Mouse (Mus musculus) T-helper 1 cell (primary cell): Measurements from ENCODE around the gene Atf3.

Experiments
- in situ Hi-C: fragments of 300-600 bp; cut with MboI, MseI; formaldehyde crosslinking; loops from one replicate; pipeline ENCODE4 v1.15.1; 2025; ENCODE audit warnings: high pct_unique_total_duplicates

Gene Atf3

DNA sequence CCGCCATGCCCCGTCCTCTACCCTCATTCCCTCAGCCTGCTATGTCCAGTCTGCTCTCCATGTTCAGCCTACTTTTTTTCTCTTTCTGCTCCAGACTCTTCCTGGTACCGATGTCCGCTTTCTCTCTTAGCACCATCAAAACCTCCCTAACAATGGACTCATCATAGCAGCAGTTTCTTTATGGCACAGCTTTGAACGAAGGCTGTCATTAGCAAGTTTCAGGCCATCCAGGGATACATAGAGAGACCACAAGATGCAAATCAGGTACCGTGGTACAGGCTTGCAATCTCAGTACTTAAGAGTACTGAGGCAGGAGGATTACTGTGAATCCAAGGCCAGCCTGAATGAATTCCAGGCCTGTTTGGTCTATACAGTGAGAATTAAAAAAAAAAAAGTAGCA is 25.1 kb downstream of the Atf3 start:
- in situ Hi-C loops: loop anchor here (25.0 kb wide), 1 partner anchor 1945 kb away; the partner anchor contains the start of gene Diexf

- in situ Hi-C loops: loop anchor here (25.0 kb wide), 1 partner anchor 1945 kb away; the partner anchor contains the start of gene Diexf
These were observed 25.6 kb downstream of the Atf3 start for GRCm38 (mm10) chr1:191192213-191192612.

DNA sequence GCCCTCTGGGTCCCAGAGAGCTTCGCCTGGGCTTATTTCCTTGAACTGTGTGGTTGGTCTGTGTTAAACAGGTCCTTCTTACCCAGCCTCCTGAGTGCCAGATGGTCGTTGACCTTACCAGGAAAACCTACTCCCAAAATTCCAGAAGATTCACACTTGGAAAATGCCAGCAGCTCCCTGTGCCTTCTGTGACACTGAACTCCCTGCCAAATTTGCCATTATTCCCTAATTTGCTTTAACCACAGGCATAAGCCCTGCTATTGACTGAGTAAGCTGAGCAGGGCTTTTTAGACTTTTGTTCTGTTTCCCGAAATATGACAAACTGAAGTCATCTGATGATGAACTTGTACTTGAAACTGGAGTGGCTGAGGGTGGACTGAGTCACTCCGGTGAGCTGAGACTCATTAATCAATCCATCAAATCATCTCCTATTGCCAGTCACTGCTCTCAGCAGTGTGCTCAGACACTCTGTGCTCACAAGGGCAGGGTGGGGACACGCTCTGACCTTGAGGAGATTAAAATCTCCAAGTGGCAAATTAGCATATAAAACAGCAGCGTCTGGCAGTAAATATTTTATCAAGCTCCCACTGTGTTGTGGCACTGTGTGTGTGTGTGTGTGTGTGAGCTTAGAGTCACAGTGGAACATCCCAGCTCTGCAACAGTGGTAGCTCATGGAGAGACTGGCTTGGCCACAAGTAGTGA is 28.0 kb downstream of the Atf3 start:
- in situ Hi-C loops: loop anchor here (25.0 kb wide), 1 partner anchor 1947 kb away; the partner anchor contains the start of gene Diexf

DNA sequence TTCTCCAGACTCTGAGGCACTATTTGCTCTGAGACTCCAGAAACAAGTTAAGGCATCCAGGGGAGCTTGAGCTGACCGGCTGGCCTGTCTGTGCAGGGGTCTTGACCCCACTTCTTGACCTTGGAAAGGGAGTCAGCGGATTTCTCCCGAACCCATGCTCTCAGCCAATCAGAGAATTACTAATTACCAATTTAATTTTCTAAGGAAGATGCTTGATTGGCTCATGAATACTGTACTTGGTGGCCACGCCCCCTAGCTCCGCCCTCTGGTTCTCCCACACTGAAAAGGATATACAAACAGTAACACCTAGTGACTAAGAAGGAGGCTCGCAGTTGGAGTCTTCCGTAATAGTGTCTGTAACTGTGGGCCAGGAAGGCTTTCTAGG is 31.5 kb downstream of the Atf3 start:
- in situ Hi-C loops: loop anchor here (25.0 kb wide), 1 partner anchor 1951 kb away; the partner anchor contains the start of gene Diexf

- in situ Hi-C loops: loop anchor here (25.0 kb wide), 1 partner anchor 1951 kb away; the partner anchor contains the start of gene Diexf
These were observed 32.0 kb downstream of the Atf3 start for GRCm38 (mm10) chr1:191185761-191186385.

DNA sequence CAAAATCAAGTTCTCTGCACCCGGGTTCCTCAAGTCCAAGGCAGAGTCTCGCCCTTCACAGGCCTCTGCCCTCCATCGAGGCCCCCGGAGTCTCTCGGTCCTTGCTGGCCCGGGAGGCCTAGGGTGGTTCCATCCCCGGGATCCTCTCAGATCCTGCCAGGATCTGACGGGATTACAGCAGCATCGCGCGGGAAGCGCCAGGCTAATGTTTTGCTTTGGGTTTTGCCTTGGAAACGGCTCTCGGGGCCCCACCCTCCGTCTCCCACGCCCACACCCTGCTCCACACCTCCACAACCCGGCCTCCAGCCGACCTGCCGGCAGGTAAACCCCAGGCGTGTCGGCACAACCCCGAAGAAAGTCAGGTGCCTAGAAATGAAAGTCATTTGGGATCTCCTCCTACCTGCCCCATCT is 33.0 kb downstream of the Atf3 start:
- in situ Hi-C loops: loop anchor here (25.0 kb wide), 1 partner anchor 1952 kb away; the partner anchor contains the start of gene Diexf

GRCm38 (mm10) chr1:191184066-191184815 is 33.6 kb downstream of the Atf3 start:
- in situ Hi-C loops: loop anchor here (25.0 kb wide), 1 partner anchor 1953 kb away; the partner anchor contains the start of gene Diexf

DNA sequence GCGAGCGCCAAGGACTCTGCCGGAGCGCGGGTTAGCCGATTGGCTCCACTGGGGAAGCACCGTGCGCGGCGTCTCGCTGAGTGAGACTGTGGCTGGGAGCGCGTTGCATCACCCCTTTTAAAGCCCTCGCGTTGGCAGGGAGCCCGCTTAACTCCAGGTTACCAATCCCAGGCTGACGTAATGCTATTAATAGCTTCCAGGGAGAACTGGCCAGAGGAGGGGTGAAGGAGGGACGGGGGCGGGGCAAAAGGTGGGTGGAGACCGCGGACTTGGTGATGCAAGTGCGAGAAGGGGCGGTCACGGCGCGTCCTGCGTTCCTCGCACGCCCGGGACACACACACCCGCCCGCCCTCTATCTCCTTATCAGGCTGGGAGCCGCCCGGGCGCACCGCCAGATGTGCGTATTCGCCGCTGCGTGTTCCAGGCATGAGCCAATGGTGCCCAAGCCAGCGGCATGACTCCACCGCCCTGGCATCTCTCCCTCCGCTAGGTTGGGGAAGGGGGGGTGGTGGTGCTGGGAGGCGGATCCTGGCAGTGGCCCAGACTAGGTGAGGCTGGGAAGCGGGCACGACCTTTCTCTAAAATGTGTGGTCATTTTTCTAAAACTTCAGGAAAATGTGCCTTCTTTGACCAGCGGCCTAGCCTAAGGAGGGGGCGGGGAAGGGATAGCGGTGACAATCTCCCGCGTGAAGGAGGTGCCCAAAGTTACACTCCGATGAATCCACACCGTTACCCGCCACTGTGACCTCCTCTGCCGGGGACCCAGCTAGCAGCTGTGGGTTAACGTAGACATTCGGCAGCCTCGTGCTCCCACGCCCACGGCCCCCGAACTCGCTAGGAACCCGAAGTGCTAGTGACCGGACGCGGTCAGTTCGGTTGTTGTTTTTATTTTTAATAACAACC is 34.4 kb downstream of the Atf3 start:
- in situ Hi-C loops: loop anchor here (25.0 kb wide), 1 partner anchor 1954 kb away; the partner anchor contains the start of gene Diexf

DNA sequence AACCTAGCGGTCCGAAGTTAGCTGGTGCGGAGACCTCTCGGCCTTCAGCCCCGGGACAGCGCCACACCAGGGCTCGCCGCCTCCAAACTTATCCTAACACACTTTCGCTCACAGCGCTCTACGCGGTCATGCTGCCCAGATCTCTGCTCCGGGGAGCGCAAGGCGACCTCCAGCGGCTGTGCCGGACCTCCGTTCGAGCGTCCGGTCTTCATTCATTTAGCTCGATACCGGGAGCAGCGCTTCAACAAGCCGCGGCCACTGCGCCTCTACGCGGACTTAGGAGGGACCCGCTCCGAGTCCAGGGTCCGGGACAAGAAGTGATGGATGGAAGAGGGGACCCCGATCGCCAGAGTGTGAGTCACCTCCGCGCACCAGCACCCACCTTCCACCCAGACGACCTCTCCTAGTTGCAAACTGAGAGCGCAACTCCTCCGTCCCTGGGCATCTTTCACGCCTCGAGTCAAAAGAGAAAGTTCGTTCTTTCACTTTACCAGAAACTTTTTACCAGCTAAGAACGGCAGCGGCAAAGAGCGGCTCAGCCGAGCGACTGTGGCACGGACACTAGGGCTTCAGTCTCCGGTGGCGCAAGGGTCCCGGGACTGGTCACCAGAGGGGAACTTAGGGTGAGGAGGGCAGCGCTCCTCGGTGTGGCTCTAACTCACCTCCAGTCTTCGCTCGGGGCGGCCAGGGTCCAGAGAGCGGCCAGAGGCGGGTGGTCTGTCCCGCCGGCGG is 35.2 kb downstream of the Atf3 start:
- in situ Hi-C loops: loop anchor here (25.0 kb wide), 1 partner anchor 1955 kb away; the partner anchor contains the start of gene Diexf

- in situ Hi-C loops: loop anchor here (25.0 kb wide), 1 partner anchor 1956 kb away; the partner anchor contains the start of gene Diexf
These were observed 36.2 kb downstream of the Atf3 start for GRCm38 (mm10) chr1:191181469-191182259.

- in situ Hi-C loops: loop anchor here (25.0 kb wide), 1 partner anchor 1957 kb away; the partner anchor contains the start of gene Diexf
These were observed 37.4 kb downstream of the Atf3 start for GRCm38 (mm10) chr1:191180397-191180796.

GRCm38 (mm10) chr1:191179846-191180245 is 38.0 kb downstream of the Atf3 start:
- in situ Hi-C loops: loop anchor here (5.0 to 25.0 kb wide), 2 partner anchors 83 to 1957 kb away; partner anchors contain the start of genes Batf3 and Diexf

- in situ Hi-C loops: loop anchor here (5.0 to 25.0 kb wide), 2 partner anchors 81 to 1959 kb away; partner anchors contain the start of genes Batf3 and Diexf
These were observed 39.2 kb downstream of the Atf3 start for GRCm38 (mm10) chr1:191178511-191179188.

- in situ Hi-C loops: loop anchor here (5.0 to 25.0 kb wide), 2 partner anchors 80 to 1960 kb away; partner anchors contain the start of genes Batf3 and Diexf
These were observed 41.0 kb downstream of the Atf3 start for GRCm38 (mm10) chr1:191176887-191177286.

- in situ Hi-C loops: no loop called here
These were observed 45.4 kb downstream of the Atf3 start for GRCm38 (mm10) chr1:191172487-191172886.

DNA sequence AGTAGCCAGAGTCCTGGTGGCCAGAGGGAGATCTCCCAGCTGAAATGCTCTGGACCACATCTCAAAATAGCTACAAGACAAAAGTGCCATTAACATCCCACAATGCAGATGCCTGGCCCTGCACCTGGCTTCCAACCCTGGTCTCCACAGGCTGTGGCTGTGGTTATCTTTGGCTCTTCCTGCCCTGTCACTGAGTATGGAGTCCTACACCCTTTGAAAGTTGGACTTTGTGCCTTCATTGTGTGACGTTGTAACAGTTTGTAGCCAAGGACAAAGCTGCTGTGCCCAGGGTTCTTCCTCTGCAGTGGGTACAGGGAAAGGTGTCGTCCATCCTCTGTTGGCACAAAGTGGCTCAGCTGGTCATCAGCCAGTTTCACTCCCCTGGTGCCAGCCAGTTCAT is 47.4 kb downstream of the Atf3 start:
- in situ Hi-C loops: no loop called here

GRCm38 (mm10) chr1:191166189-191166588 is 51.6 kb downstream of the Atf3 start:
- in situ Hi-C loops: no loop called here

DNA sequence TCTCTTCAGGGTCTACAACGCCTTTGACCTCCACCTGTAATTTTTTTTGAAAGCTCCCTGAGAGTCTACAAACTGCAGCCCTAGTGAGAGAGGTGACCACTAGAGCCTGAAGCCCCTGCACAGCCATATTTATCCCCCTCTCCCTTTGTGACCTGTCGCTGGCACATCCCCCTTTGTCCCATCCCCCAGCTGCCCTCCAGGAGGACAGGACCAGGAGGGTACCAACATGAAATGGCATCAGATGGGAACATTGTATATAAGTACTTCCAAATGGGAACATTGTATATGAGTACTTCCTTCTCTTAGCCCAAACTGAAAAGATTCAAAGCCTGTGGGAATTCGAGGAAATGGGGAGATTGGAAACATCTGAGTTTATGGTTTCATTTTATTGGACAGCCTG is 53.1 kb downstream of the Atf3 start, which contains the start of gene Fam71a:
Gene Fam71a (minus strand): TSS at position 101 of the 400 bp plus-strand sequence.
- in situ Hi-C loops: no loop called here
